ENCODE assay signal across 12 mouse cellular contexts in the genomic region with DNA sequence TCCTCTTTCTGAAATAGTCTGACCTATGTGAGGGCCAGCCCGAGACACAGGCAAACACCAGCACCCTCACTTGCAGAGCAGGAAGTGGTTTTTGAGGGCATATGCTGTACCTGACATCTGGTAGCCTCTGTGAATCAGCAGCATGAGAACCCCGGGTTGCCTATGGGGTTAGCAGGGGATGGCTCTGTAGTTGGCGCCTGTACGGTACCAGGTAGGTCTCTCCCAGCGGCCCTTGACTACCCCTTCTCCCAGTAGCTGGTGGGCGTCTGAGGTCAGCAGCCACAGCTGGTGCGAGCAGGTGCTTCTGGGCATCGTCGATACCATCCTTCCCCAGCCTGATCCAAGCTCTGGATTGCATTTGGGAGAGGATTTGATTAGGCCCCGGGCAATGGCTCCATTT.
A peak's percentile ranks its signal among the peaks of the same experiment; 100 is the strongest.
DNase-seq lines count a peak whose midpoint lies in the region; ATAC-seq lines count a peak whose summit lies in the region.
"Had no signal": no experiment of that assay in that cellular context is flagged by ENCODE, and none has a peak within 500 bp of the region (broad histone marks: within the 10 kb centered on the region; RNA-seq: fewer than 3 reads in every experiment).

No protein-coding gene starts in this region.

- DNase-seq in adrenal gland, postnatal 14 days, result peak; percentile 48
- DNase-seq in adrenal gland, postnatal 10 days, result no peak
- DNase-seq in spleen, adult 18-20 months, result peak; percentile 56 to 65
- no peak for DNase-seq in spleen, adult 12 weeks (ENCODE audit: low spot score)
- DNase-seq in thymus, postnatal 4 days, result peak; percentile 69
- DNase-seq in cerebellum, postnatal 10 days, result no peak
- DNase-seq: cerebellum, adult 9-10 months; gastrocnemius, postnatal 14 days; heart, postnatal 4 days; lung, embryonic 14.5 days had no signal

- ATAC-seq in neutrophil, adult 5-6 weeks (ENCODE audit: extremely low read depth, insufficient number of reproducible peaks, low FRiP score, poor library complexity, severe bottlenecking), result peak; percentile 51
- ATAC-seq in frontal cortex, adult (ENCODE audit: low TSS enrichment), result no peak

Comparison
In these comparisons a context has a peak if more than half of its experiments do, and no peak if none do; other contexts are left out.
1. DNase-seq: peak in adrenal gland, postnatal 14 days (single experiment), spleen, adult 18-20 months (2 of 2) and thymus, postnatal 4 days (single experiment); none in adrenal gland, postnatal 10 days (single experiment), spleen, adult 12 weeks (single experiment) and cerebellum, postnatal 10 days (0 of 2).